Mouse (Mus musculus): ENCODE measurements around the gene Med13l.

DNA sequence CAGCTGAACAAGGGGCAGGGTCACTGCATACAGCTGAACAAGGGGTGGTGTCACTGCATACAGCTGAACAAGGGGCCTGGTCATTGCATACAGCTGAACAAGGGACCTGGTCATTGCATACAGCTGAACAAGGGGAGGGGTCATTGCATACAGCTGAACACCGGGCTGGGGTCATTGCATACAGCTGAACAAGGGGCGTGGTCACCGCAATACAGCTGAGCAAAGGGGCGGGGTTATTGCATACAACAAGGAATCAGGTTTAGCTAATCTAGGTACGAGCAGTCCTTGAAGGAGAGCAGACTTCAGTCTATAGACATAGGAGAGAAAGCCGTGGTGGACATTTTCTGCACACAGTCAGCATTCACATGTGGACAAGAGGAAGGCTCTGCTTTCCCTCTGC, 215.9 kb downstream of the Med13l start:
- TF ChIP-seq EP300 (IDR thresholded peaks at IDR 0.05; ENCODE audit: low read length) (no peak), CTCF (conservative IDR thresholded peaks at IDR 0.05 in 1 of 2, IDR thresholded peaks at IDR 0.05 in 1 of 2; ENCODE audit: low read depth in 2 of 2, low read length in 2 of 2) (no peak), SIN3A (IDR thresholded peaks at IDR 0.05; ENCODE audit: low read length) (no peak)
